Mouse (Mus musculus): Measurements from ENCODE around the gene Ube2n.
A peak's percentile ranks its signal among the peaks of the same experiment; 100 is the strongest.

Ube2n gene

GRCm38 (mm10) chr10:95557337-95557828, 42.4 kb downstream of the Ube2n start:
- DNase-seq (ENCODE audit: low read depth, low spot score), result peak; percentile 83

DNA sequence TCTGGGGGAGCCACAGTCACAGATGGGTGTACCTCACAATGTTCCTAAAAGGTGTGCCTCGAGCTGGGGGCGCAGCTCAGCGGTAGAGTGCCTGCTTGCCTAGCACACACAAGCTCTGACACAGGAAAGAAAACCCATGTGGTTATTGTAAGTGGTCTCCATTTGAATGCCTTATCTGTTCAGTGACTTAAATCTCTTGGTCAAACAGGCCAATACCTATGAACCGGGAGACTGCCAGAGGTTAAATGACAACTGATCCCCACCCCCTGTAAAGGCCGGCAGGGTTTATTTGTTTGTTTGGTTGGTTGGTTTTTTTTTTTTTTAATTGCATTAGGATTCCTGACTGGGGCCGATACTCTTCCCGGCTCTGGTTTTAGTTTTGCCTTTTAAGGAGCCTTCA, 44.5 kb downstream of the Ube2n start:
- no peak for DNase-seq (ENCODE audit: low read depth, low spot score)

DNA sequence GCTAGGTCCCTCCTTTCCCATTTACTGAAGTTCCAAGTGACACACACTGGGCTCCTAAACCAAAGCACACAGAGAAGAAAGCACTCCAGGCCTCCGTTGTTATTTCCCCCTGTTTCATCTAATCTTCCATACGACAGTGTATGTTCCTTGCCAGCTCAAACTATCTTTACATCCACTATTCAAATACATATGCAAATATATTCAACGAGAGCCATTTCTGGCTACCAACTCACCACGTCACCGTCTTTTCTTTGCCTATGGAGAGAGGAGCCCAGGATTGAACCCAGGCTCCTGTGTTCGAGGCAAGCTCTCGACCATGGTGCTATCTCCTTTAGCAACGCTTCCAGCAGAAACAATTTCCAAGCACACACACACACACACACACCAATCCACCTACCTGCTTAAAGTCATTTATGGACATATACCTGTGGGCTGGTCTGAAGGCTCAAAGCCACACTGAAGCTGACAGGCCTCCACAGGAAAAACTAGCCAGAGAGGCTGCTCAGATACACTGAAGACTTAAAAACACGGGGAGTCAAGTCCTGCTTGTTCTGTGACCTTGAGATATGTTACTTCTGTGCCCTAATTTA, 45.5 kb downstream of the Ube2n start:
- no peak for DNase-seq (ENCODE audit: low read depth, low spot score)

- DNase-seq (ENCODE audit: low read depth, low spot score), result no peak
Measured at GRCm38 (mm10) chr10:95561616-95562015, 46.7 kb downstream of the Ube2n start.

GRCm38 (mm10) chr10:95562395-95562794, 47.5 kb downstream of the Ube2n start:
- no peak for DNase-seq (ENCODE audit: low read depth, low spot score)

GRCm38 (mm10) chr10:95562859-95563841, 48.2 kb downstream of the Ube2n start:
- DNase-seq (ENCODE audit: low read depth, low spot score), result peak; percentile 43

DNA sequence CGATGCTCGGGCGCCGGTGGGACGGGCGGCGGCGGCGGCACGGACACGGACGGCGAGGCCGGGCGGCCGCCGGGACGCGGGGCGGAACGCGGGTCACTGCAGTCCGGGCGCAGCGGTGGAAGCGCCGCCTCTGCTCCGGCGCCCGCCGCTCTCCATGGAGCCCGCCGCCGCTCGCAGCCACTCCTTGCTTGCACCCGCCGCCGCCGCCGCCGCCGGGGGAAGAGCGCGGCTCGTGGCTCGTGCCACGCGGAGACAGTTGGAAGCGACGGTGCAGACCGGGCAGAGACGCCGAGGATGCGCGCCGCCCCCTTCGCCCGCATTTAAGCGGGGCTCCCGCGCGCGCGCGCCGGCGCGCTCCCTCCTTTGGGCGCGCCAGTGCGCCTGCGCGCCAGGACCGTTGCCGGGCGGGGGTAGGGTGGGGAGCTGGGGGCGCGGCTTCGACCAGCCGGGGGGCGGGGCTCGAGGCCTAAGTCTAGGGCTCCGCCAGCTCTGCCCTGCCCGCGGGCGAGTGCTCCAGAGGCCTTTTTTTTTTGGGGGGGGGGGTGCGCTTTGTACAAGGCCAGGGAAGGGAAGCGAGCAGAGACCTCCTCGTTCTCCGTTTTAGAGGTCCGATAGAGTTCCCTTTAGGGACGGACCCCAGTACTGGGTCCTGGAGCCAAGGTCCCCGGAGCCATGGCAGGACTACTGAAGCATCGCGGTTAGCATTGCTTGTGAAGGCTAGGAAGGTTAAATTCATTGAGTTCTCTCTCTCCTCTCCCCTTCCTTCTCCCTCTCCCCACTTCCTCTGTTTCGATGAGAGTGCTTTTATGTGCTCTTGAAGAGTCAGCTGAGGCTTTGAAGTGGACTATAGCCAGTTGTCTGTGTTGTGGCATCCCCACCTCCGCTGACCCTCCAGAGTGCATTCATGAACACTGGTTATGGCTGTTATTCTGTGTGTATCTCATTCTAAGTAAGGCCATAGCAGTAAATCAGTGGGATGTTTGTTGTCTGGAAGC, 49.2 kb downstream of the Ube2n start, which contains the start of gene Nudt4:
Nudt4 (minus strand) TSS at position 296 of the 995 bp plus-strand sequence.
- peak; percentile 87 for DNase-seq (ENCODE audit: low read depth, low spot score)

- DNase-seq (ENCODE audit: low read depth, low spot score), result peak; percentile 98
Measured at GRCm38 (mm10) chr10:95565156-95565854, 50.4 kb downstream of the Ube2n start.

DNA sequence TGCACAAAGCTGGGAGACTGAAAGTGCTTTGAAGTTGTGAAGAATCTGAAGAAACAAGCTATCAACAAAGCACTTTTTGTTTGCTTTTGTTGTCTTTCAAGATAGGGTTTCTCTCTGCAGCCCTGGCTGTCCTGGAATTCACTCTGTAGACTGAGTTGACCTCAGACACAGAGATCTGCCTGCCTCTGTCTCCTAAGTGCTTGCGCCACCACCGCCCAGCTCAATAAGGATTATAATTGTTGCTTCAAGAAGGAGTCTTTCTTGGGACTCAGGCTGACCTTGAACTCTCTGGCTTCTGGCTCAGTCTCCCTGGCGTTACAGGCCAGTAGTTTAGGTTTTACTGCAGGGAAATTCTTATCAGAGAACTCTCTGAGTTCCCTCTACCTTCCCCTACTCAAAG, 51.8 kb downstream of the Ube2n start:
- peak; percentile 65 for DNase-seq (ENCODE audit: low read depth, low spot score)

DNA sequence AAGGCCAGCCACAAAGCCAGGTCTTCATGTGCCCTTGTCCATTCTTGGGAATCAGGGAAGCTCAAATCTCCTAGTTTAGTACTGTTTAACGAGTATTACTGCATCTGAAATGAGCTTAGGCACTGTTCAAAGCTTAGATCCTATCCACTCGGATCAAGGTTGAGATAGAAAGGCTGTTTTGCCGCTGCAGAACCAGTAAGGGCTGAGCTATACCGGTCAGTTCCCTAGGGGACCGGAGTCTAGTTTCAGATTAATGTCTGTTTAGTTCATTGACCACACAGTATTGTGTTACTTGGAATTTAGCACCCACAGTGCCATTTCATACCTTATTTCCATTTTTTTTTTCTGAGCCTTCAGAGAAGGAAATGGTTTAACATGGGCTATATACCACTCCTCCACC, 52.6 kb downstream of the Ube2n start:
- DNase-seq (ENCODE audit: low read depth, low spot score), result no peak

GRCm38 (mm10) chr10:95568016-95568415, 53.1 kb downstream of the Ube2n start:
- no peak for DNase-seq (ENCODE audit: low read depth, low spot score)

- DNase-seq (ENCODE audit: low read depth, low spot score), result no peak
Measured at GRCm38 (mm10) chr10:95569441-95569840, 54.5 kb downstream of the Ube2n start.

GRCm38 (mm10) chr10:95574994-95575393, 60.0 kb downstream of the Ube2n start:
- no peak for DNase-seq (ENCODE audit: low read depth, low spot score)

GRCm38 (mm10) chr10:95575839-95576380, 61.0 kb downstream of the Ube2n start:
- DNase-seq (ENCODE audit: low read depth, low spot score), result no peak

GRCm38 (mm10) chr10:95576876-95577566, 62.1 kb downstream of the Ube2n start:
- peak; percentile 90 for DNase-seq (ENCODE audit: low read depth, low spot score)

- DNase-seq (ENCODE audit: low read depth, low spot score), result no peak
Measured at GRCm38 (mm10) chr10:95577567-95577950, 62.6 kb downstream of the Ube2n start.

DNA sequence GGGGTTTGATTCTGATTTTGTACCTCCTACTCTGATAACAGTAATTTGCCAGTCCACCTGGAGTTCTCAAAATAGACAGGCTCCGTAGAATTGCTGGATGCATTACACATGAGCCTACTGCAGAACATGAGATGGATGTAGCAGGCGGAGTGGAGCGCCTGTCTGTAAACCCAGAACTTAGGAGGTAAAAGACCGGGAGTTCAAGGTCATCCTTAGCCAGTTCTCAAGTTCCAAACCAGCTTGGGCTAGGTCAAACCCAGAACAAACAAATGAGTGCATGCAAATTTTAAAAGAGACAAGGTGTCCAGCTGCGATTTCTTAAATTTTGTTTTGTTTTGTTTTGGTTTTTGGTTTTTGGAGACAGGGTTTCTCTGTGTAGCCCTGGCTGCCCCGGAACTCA, 70.6 kb downstream of the Ube2n start:
- peak; percentile 59 for DNase-seq (ENCODE audit: low read depth, low spot score)

- no peak for DNase-seq (ENCODE audit: low read depth, low spot score)
Measured at GRCm38 (mm10) chr10:95587509-95588220, 72.7 kb downstream of the Ube2n start.

DNA sequence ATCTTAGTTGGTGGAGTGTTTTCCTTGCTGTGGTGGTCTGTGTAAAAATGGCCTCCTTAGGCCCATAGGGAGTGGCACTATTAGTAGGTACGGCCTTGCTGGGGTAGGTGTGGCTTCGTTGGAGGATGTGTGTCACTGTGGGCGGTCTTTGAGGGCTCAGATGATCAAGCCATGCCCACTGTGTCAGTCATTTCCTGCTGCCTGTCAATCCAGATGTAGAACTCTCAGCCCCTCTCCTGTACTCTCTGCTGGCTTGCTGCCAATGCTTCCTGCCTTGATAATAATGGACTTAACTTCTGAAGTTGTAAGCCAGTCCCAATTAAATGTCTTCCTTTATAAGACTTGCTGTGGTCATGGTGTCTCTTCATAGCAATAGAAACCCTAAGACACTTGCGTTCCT, 74.3 kb downstream of the Ube2n start:
- peak; percentile 93 for DNase-seq (ENCODE audit: low read depth, low spot score)

All from R1 (cell line).